Mouse (Mus musculus): ENCODE measurements around the gene Olfr1137. TPM values are rescaled to one million over a fixed set of nuclear protein-coding genes. Genes with fewer than 3 reads are reported as not detected.

Olfr1137 gene
- total RNA-seq (2021): not detected

DNA sequence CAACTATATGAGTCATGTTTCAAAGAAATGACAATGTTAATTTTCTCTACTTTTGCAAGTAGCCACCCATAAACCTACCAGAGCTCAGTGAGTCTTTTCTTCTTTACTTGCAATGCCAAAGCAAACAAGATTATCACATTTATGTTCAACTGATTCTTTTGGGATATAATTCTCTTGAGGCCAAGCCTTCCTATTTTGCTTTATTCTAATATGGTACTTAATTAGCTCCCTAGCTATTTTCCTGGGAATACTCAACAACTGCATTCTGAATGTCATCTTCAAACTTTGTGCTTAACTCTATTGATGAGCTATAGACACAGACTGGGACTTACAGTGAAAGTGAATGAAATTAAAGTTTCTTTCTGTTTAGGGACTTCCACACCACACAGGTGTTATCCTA, at the start of gene Olfr1137:
Olfr1137 (minus strand) TSS at position 101 of the 400 bp plus-strand sequence.
- intact Hi-C loops (cut with DNase I): no loop called here
- DNase-seq (ENCODE audit: low spot score in 2 of 2): no peak

DNA sequence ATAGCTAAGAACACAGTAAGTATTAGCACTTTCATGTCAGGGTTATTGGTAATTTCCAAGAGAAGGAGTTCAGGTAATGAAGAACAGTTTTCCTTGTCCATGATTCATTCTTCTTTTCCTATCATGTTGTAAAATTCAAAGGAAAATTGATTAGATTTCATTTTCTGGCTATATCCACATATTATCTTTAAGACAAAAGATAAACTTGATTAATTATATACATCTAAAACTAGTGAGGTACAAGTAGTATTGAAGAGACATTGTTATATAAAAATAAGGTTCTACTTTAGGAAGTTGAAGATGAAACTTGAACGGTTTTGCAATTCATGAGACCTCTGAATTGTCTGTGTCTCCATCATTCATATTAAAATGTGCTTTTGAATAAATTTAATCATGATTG, 40.9 kb upstream of the Olfr1137 start, which contains the start of gene Olfr1141:
Olfr1141 (minus strand) TSS at position 101 of the 400 bp plus-strand sequence.
- no peak for DNase-seq (ENCODE audit: low spot score in 2 of 2)
- intact Hi-C loops (cut with DNase I): no loop called here

DNA sequence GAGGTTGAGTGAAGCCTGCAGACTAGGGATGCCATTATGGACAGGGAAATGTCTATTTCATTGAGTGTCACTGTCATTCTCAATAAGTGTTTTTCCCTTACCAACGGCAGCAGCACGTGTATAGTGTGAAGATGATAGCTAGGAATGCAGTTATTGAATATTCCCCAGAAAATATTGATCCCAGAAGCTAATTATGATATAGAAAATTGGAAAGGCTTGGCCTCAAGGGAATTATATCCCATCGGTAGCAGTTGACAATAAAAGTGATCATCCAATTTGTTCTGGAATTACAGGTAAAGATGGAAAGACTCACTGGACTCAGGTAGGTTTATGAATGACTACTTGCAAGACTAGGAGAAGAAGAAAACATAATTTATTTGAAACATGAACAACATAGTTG, 30.5 kb upstream of the Olfr1137 start, which contains the start of gene Olfr1140:
Olfr1140 (plus strand) TSS at position 301 of the 400 bp plus-strand sequence.
- intact Hi-C loops (cut with DNase I): no loop called here
- no peak for DNase-seq (ENCODE audit: low spot score in 2 of 2)

GRCm38 (mm10) chr2:87739878-87740277, 26.9 kb upstream of the Olfr1137 start, which contains the start of gene Olfr1138:
Olfr1138 (minus strand) TSS chr2:87739978.
- intact Hi-C loops (cut with DNase I): no loop called here
- no peak for DNase-seq (ENCODE audit: low spot score in 2 of 2)

- no peak for DNase-seq (ENCODE audit: low spot score in 2 of 2)
- intact Hi-C loops (cut with DNase I): no loop called here
Measured at GRCm38 (mm10) chr2:87693847-87694246, 19.1 kb downstream of the Olfr1137 start, which contains the start of gene Olfr1136. Olfr1136 (minus strand) TSS chr2:87693947.

DNA sequence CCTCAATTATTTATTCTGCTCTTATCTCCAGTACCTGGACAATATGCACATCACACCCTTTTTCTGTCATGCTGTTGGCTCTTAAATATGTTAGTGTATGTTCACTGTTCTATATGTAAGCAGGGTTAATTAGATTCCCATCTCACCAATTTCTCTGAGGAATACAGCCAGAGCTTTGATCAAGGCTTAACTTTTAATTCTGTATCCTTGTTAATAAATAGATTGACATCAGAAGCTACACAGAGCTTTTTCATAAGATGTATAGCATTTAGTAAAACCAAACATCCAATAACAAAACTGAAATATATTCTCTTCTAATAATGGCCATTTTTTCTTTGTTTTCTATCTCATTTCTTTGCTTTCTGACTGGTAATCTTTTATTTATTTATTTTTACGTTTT, 39.4 kb downstream of the Olfr1137 start, which contains the start of gene Olfr1135:
Olfr1135 (minus strand) TSS at position 101 of the 400 bp plus-strand sequence.
- DNase-seq (ENCODE audit: low spot score in 2 of 2): no peak
- intact Hi-C loops (cut with DNase I): no loop called here

Other genes with a start within 250 kb of the Olfr1137 start
- not detected for gene Pramel7, start 216.1 kb downstream of the Olfr1137 start, total RNA-seq (2021)
- gene Pramel6, start 206.6 kb downstream of the Olfr1137 start, total RNA-seq (2021): not detected
- gene Olfr153, start 181.4 kb downstream of the Olfr1137 start, total RNA-seq (2021): not detected
- not detected for gene Olfr1128, start 167.6 kb downstream of the Olfr1137 start, total RNA-seq (2021)
- gene Olfr1129, start 139.3 kb downstream of the Olfr1137 start, total RNA-seq (2021): not detected
- not detected for gene Olfr1130, start 107.0 kb downstream of the Olfr1137 start, total RNA-seq (2021)
- not detected for gene Olfr1131, start 86.1 kb downstream of the Olfr1137 start, total RNA-seq (2021)
- gene Olfr1132, start 75.6 kb downstream of the Olfr1137 start, total RNA-seq (2021): not detected
- gene Olfr1133, start 65.8 kb downstream of the Olfr1137 start, total RNA-seq (2021): not detected
- not detected for gene Olfr1134, start 54.7 kb downstream of the Olfr1137 start, total RNA-seq (2021)
- not detected for gene Olfr1135, start 39.5 kb downstream of the Olfr1137 start, total RNA-seq (2021)
- not detected for gene Olfr1136, start 19.2 kb downstream of the Olfr1137 start, total RNA-seq (2021)
- gene Olfr1138, start 26.8 kb upstream of the Olfr1137 start, total RNA-seq (2021): not detected
- gene Olfr1140, start 30.6 kb upstream of the Olfr1137 start, total RNA-seq (2021): not detected
- not detected for gene Olfr1141, start 40.8 kb upstream of the Olfr1137 start, total RNA-seq (2021)
- not detected for gene Olfr152, start 66.3 kb upstream of the Olfr1137 start, total RNA-seq (2021)
- not detected for gene Olfr1143, start 87.4 kb upstream of the Olfr1137 start, total RNA-seq (2021)
- gene Olfr1145, start 96.6 kb upstream of the Olfr1137 start, total RNA-seq (2021): not detected
- not detected for gene Olfr1148, start 117.4 kb upstream of the Olfr1137 start, total RNA-seq (2021)
- not detected for gene Olfr1150-ps1, start 130.8 kb upstream of the Olfr1137 start, total RNA-seq (2021)
- not detected for gene Olfr1151, start 142.7 kb upstream of the Olfr1137 start, total RNA-seq (2021)
- gene Olfr1152, start 153.3 kb upstream of the Olfr1137 start, total RNA-seq (2021): not detected
- not detected for gene Olfr1153, start 181.8 kb upstream of the Olfr1137 start, total RNA-seq (2021)
- not detected for gene Olfr1154, start 192.0 kb upstream of the Olfr1137 start, total RNA-seq (2021)
- not detected for gene Olfr1155, start 232.0 kb upstream of the Olfr1137 start, total RNA-seq (2021)
- not detected for gene Olfr1156, start 239.9 kb upstream of the Olfr1137 start, total RNA-seq (2021)

Measured in left cerebral cortex, postnatal 25 days (tissue).